Mouse (Mus musculus) embryonic facial prominence, embryonic 11.5 days (tissue): Measurements from ENCODE around the gene Glrx2. TPM values are rescaled to one million over a fixed set of nuclear protein-coding genes. Genes with fewer than 3 reads are reported as not detected.

Experiments used
- ATAC-seq: fragments of 200-750 bp; cut with Nextera tagmentation; replicated peaks from 2 replicates; pipeline ENCODE4 v1.8.0; 2017; ENCODE audit warnings: low read depth; ENCODE audit not compliant: insufficient number of reproducible peaks, low FRiP score, low TSS enrichment
- DNase-seq: peaks from one replicate; pipeline ENCODE4 v3.0.0-alpha.2; 2015; ENCODE audit warnings: low spot score
- H3K27ac ChIP-seq: fragments of 300-500 bp; sonication (generic); replicated peaks from 2 replicates; pipeline ENCODE4 v1.5.1; 2014; ENCODE audit warnings: mild to moderate bottlenecking, low read depth, low read length, control low read depth
- H3K27me3 ChIP-seq: fragments of 300-500 bp; sonication (generic); 2 replicates; pipeline ENCODE4 v1.6.1; 2014; ENCODE audit warnings: mild to moderate bottlenecking, low read length, moderate library complexity, mixed read lengths; ENCODE audit not compliant: control insufficient read depth, insufficient read depth
- H3K36me3 ChIP-seq: fragments of 300-500 bp; sonication (generic); replicated peaks from 2 replicates; pipeline ENCODE4 v1.6.1; 2014; ENCODE audit warnings: low read depth, mild to moderate bottlenecking, low read length, moderate library complexity, mixed read lengths; ENCODE audit not compliant: control insufficient read depth, insufficient read depth
- H3K4me1 ChIP-seq: fragments of 300-500 bp; sonication (generic); 2 replicates; pipeline ENCODE4 v1.6.1; 2014; ENCODE audit warnings: low read length, mixed read lengths; ENCODE audit not compliant: control insufficient read depth, insufficient read depth
- H3K4me2 ChIP-seq: fragments of 300-500 bp; sonication (generic); 2 replicates; pipeline ENCODE4 v1.6.1; 2014; ENCODE audit warnings: low read depth, mild to moderate bottlenecking, control low read depth, low read length, moderate library complexity
- H3K4me3 ChIP-seq: fragments of 300-500 bp; sonication (generic); 2 replicates; pipeline ENCODE4 v1.5.1; 2014; ENCODE audit warnings: low read depth, low read length, control low read depth
- H3K9ac ChIP-seq: fragments of 300-500 bp; sonication (generic); replicated peaks from 2 replicates; pipeline ENCODE4 v1.6.1; 2014; ENCODE audit warnings: mild to moderate bottlenecking, control low read depth, low read length
- H3K9me3 ChIP-seq: fragments of 300-500 bp; sonication (generic); replicated peaks from 2 replicates; pipeline ENCODE4 v1.6.1; 2016; ENCODE audit warnings: mild to moderate bottlenecking, low read length, inconsistent platforms, mixed read lengths; ENCODE audit not compliant: control insufficient read depth
- WGBS: fragments of 180-500 bp; shearing (Covaris S2); extraction: QIAGEN DNeasy Blood & Tissue Kit; methylation state at CpG from one replicate; pipeline ENCODE4 v1.1.7; 2014; 5-methylcytosine and 5-hydroxymethylcytosine counted together
- polyA plus RNA-seq: library from polyadenylated mRNA; unstranded; fragments of >200 nt; fragmentation: Nextera tagmentation; extraction: Ambion mirVana; gene quantifications from 2 replicates; pipeline ENCODE4 v1.2.1, GENCODE M21; 2014

The Glrx2 gene
- polyA plus RNA-seq, 1 experiment from 2014 or later, result 87.3 TPM

- no peaks in the 10 kb centered on the region for H3K36me3 ChIP-seq
- no peaks in the 10 kb centered on the region for H3K27me3 ChIP-seq
- H3K9ac ChIP-seq, result no peak overlapping the region
- H3K4me2 ChIP-seq, result no peak overlapping the region
- no peak overlapping the region for H3K27ac ChIP-seq
- WGBS, result 77% methylated on average over 6 of the region's 6 CpGs
- no peaks in the 10 kb centered on the region for H3K9me3 ChIP-seq
- no peaks in the 10 kb centered on the region for H3K4me1 ChIP-seq
- H3K4me3 ChIP-seq, result no peak overlapping the region
- no peak for ATAC-seq
- no peak for DNase-seq
These were observed 7.8 kb upstream of the Glrx2 start for GRCm38 (mm10) chr1:143708361-143708760.

- 0 out of 2 replicates have a peak, but pooled peaks have one; percentile 56 for ATAC-seq
These were observed 6.0 kb upstream of the Glrx2 start for GRCm38 (mm10) chr1:143709966-143710626.

GRCm38 (mm10) chr1:143710627-143710976 lies 5.5 kb upstream of the Glrx2 start:
- no peak overlapping the region for H3K27ac ChIP-seq
- ATAC-seq, result no peak
- H3K27me3 ChIP-seq, result no peaks in the 10 kb centered on the region
- 83% methylated on average over 5 of the region's 5 CpGs for WGBS
- H3K36me3 ChIP-seq, result no peaks in the 10 kb centered on the region
- H3K4me1 ChIP-seq, result no peaks in the 10 kb centered on the region
- no peak overlapping the region for H3K4me2 ChIP-seq
- no peak for DNase-seq
- H3K9ac ChIP-seq, result no peak overlapping the region
- no peak overlapping the region for H3K4me3 ChIP-seq
- no peaks in the 10 kb centered on the region for H3K9me3 ChIP-seq

More at GRCm38 (mm10) chr1:143709966-143710626, 6.0 kb upstream of the Glrx2 start:
- WGBS, result 63% methylated on average over 7 of the region's 7 CpGs
- no peak overlapping the region for H3K27ac ChIP-seq
- H3K4me2 ChIP-seq, result no peak overlapping the region
- no peaks in the 10 kb centered on the region for H3K9me3 ChIP-seq
- H3K27me3 ChIP-seq, result no peaks in the 10 kb centered on the region
- H3K4me3 ChIP-seq, result no peak overlapping the region
- no peaks in the 10 kb centered on the region for H3K4me1 ChIP-seq
- H3K36me3 ChIP-seq, result no peaks in the 10 kb centered on the region
- H3K9ac ChIP-seq, result no peak overlapping the region
- DNase-seq, result peak; percentile 54

DNA sequence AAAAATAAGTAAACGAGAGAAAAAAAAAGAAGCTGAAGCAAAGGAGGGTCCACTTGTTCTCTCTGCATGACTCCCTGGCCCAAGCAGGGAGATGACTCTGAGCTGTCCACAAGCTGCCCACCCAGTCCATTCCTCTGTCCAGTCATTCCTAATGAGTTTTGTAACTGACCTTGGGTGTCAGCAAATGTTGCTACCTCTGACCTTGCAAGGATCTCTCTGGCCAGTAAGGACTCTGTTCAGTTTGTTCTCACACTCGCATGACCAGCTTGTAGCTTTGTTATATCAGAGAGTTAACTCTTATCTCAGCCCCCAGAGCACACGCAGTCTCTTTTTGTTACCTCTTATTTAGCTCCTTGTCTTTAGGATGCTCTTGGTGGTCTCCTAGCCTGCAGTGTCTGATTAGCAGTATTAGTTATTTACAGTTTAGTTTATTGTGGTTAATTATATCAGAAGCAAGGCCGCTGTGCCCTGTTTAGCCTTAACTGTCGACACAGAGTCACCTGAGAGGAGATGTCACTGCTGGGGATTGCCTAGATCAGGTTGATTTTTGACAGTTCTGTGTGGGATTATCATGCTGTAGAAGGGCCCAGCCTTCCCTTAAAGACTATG lies 8.4 kb downstream of the Glrx2 start:
- Histone ChIP-seq H3K27me3 (no peaks in the 10 kb centered on the region), H3K4me1 (no peaks in the 10 kb centered on the region), H3K9me3 (no peaks in the 10 kb centered on the region), H3K36me3 (no peaks in the 10 kb centered on the region), H3K4me3 (no peak overlapping the region), H3K27ac (no peak overlapping the region), H3K9ac (no peak overlapping the region), H3K4me2 (no peak overlapping the region)
- ATAC-seq (no peak), DNase-seq (no peak)
- 87% methylated on average over 5 of the region's 5 CpGs for WGBS

GRCm38 (mm10) chr1:143727701-143728445 lies 11.7 kb downstream of the Glrx2 start:
- Histone ChIP-seq H3K4me3 (no peak overlapping the region), H3K4me1 (no peaks in the 10 kb centered on the region), H3K4me2 (no peak overlapping the region), H3K36me3 (no peaks in the 10 kb centered on the region), H3K27ac (no peak overlapping the region), H3K27me3 (no peaks in the 10 kb centered on the region), H3K9ac (no peak overlapping the region), H3K9me3 (no peaks in the 10 kb centered on the region)
- DNase-seq, result no peak
- 65% methylated on average over 9 of the region's 9 CpGs for WGBS
- no peak for ATAC-seq

DNA sequence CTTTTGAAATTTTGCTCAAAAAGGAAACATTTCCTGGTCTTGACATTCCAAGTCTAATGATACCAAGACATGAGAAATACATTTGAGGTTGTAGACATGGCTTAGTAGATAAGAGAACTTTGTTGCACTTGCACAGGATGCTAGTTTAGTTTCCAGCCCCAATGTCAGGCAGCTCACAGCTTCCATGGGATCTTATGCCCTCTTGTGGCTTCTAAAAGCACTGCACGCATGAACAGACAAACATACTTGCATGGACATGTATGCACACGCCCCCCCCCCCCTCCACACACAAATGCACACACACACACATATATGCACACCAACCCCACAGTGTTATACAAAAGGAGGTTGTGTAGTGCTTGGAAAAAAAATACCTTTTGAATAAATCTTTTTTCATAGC lies 14.8 kb downstream of the Glrx2 start:
- ATAC-seq (no peak), DNase-seq (peak; percentile 57)
- Histone ChIP-seq H3K4me3 (no peak overlapping the region), H3K4me2 (no peak overlapping the region), H3K4me1 (no peaks in the 10 kb centered on the region), H3K9ac (no peak overlapping the region), H3K36me3 (no peaks in the 10 kb centered on the region), H3K9me3 (no peaks in the 10 kb centered on the region), H3K27me3 (no peaks in the 10 kb centered on the region), H3K27ac (no peak overlapping the region)
- 80% methylated on average over 2 of the region's 2 CpGs for WGBS

DNA sequence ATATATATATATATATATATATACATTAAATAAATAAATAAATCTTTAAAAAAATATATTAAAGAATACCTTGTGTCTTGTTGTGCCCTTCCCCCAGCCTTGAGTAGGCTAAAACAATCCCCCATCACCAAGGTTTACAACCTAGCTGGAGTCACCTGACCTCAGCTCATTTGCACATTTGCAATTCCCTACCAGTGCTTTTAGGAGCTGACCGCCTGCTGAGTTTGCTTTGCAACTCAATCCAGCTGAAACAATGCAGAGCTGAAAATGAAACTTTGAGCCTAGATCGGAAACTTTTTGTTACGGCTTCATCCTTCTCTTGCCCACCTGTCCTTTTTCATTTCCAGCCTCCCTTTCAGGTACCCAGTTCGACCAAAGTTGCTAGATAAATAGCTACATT lies 15.6 kb downstream of the Glrx2 start:
- Histone ChIP-seq H3K27me3 (no peaks in the 10 kb centered on the region), H3K36me3 (no peaks in the 10 kb centered on the region), H3K4me3 (no peak overlapping the region), H3K4me1 (no peaks in the 10 kb centered on the region), H3K4me2 (no peak overlapping the region), H3K9me3 (no peaks in the 10 kb centered on the region), H3K27ac (no peak overlapping the region), H3K9ac (no peak overlapping the region)
- WGBS, result 48% methylated on average over 4 of the region's 4 CpGs
- no peak for ATAC-seq
- no peak for DNase-seq

DNA sequence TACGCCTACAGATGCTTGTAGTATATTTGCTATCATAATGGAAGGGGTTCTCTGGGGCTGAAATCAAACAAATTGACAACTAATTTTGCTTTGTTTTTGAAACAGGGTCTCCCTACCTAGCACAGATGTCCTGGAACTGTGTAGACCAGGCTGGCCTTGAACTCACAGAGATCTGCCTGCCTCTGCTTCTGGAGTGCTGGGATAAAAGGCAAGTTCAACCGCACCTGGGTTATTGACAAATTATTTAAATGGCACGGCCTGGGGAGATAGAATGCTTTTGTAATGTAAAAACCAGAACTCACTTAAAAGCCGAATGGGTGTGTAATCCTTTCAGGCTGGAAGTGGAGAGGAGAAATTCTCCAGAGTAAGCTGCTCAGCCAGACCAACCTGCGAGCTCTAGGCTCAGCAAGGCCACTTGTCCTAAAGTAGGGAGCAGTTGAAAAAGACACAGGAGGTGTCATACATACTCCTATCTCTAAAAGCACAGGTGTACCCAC lies 17.8 kb downstream of the Glrx2 start:
- no peaks in the 10 kb centered on the region for H3K27me3 ChIP-seq
- no peaks in the 10 kb centered on the region for H3K9me3 ChIP-seq
- no peaks in the 10 kb centered on the region for H3K4me1 ChIP-seq
- no peak overlapping the region for H3K9ac ChIP-seq
- no peak for ATAC-seq
- 82% methylated on average over 5 of the region's 5 CpGs for WGBS
- DNase-seq, result no peak
- no peaks in the 10 kb centered on the region for H3K36me3 ChIP-seq
- H3K27ac ChIP-seq, result no peak overlapping the region
- no peak overlapping the region for H3K4me3 ChIP-seq
- H3K4me2 ChIP-seq, result no peak overlapping the region
